Mouse (Mus musculus) bone marrow, adult 2 months (tissue): Measurements from ENCODE around the gene H2al1d. TPM values are rescaled to one million over a fixed set of nuclear protein-coding genes. Genes with fewer than 3 reads are reported as not detected.
"Not testable (repeated sequence)": the region's sequence is repeated elsewhere in the genome, so short reads cannot be mapped to it uniquely, and the experiment has no call there.

Experiments used
- H3K27ac ChIP-seq: fragments of 200-500 bp; 2 replicates; pipeline ENCODE4 v1.5.1; 2012; ENCODE audit warnings: low read depth, mild to moderate bottlenecking, control low read depth, inconsistent platforms, low read length; ENCODE audit not compliant: control insufficient read depth, poor library complexity, insufficient read depth
- H3K4me1 ChIP-seq: fragments of 200-500 bp; 2 replicates; pipeline ENCODE4 v1.6.1; 2011; ENCODE audit warnings: low read length; ENCODE audit not compliant: control insufficient read depth, insufficient read depth
- H3K4me3 ChIP-seq: fragments of 200-500 bp; replicated peaks from 2 replicates; pipeline ENCODE3; 2011; ENCODE audit warnings: mild to moderate bottlenecking, low read depth, low read length, control low read depth; ENCODE audit not compliant: control insufficient read depth
- CTCF ChIP-seq: fragments of 200-500 bp; IDR thresholded peaks from 2 replicates; pipeline ENCODE4 v1.5.1; 2011; ENCODE audit warnings: low read length, control low read depth; ENCODE audit not compliant: control insufficient read depth, insufficient read depth
- POLR2A ChIP-seq: fragments of 200-500 bp; IDR thresholded peaks from 2 replicates; pipeline ENCODE4 v1.6.1; 2011; ENCODE audit warnings: low read depth, mild to moderate bottlenecking, control low read depth, low read length, borderline replicate concordance; ENCODE audit not compliant: control insufficient read depth
- WGBS: fragments of 180-500 bp; shearing (Covaris S2); methylation state at CpG from one replicate; pipeline ENCODE4 v1.1.7; 2018; 5-methylcytosine and 5-hydroxymethylcytosine counted together
- polyA plus RNA-seq: library from polyadenylated mRNA; stranded (reverse); fragments of >200 nt; gene quantifications from 2 replicates; pipeline ENCODE4 v1.2.4, GENCODE M21; 2011; ENCODE audit warnings: low replicate concordance; ENCODE audit not compliant: missing spikeins, insufficient read depth, insufficient read length

H2al1d gene
- polyA plus RNA-seq: not detected in 2 replicates

DNA sequence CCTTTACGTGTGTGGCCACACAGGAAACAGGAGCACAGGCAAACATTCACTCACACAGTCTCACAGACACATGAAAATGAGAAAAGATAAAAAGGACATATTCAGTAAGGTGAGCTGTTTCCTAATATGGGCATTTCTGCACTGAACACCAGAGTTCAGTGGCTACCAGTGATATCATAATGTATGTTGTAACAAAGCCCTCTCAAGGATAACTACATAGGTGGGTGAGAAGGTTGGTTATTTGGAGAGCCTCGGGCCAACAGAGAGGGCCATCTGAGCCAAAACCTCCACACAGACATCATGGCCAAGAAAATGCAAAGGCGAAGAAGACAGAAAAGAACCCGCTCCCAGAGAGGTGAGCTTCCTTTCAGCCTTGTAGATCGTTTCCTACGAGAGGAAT, at the start of gene H2al1d:
Gene H2al1d (plus strand): TSS at position 301 of the 400 bp plus-strand sequence.
- H3K4me1 ChIP-seq, H3K27ac ChIP-seq, H3K4me3 ChIP-seq: not testable (repeated sequence)
- no CpG with 5 or more reads among the region's 6 CpGs for WGBS

DNA sequence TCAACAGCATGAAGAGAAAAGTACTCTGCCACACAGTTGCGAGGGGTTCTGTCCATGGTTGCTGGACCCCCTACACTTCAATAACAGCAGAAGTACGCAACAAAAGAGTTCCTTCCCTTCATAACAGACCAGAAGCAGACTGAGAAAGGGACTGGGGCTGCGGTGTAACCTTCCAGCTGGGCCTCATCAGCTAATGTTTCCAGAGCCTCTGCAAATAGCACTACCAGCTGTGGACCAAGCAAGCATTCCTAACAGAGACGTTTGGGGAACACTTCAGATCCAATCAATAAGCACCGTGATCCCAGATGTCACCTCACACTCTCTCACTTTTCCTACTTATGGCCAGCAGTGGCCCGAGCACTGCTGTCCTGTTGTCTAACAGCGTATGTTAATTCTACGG, 43.7 kb upstream of the H2al1d start:
- Histone ChIP-seq H3K4me1 (no peaks in the 10 kb centered on the region), H3K4me3 (no peak overlapping the region), H3K27ac (no peak overlapping the region)
- WGBS: 85% methylated on average over 8 of the region's 8 CpGs
- no peak for TF ChIP-seq POLR2A
- TF ChIP-seq CTCF: no peak

DNA sequence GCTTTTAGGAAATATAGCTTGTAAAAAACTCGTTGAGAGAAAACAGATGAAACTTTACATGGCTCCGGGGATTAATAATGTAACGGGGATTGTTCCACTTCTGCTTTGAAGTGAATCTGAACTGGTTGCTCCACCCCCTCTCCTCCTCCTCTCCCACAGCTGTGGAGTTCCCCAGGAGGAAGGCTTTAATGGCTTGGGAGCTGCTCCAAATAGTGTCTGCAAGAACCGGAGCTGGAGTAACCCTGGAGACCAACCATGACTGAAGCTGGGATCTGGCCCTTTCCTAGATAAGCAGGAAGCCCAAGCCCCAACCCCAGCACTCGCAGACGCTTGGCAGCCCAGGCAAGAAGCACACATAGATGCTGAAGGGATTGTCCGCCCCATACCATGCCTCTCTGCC, 40.8 kb upstream of the H2al1d start:
- TF ChIP-seq POLR2A (no peak), CTCF (no peak)
- Histone ChIP-seq H3K27ac (no peak overlapping the region), H3K4me3 (no peak overlapping the region), H3K4me1 (no peaks in the 10 kb centered on the region; the same call in 1 of the 2 replicates)
- WGBS: 64% methylated on average over 7 of the region's 7 CpGs

DNA sequence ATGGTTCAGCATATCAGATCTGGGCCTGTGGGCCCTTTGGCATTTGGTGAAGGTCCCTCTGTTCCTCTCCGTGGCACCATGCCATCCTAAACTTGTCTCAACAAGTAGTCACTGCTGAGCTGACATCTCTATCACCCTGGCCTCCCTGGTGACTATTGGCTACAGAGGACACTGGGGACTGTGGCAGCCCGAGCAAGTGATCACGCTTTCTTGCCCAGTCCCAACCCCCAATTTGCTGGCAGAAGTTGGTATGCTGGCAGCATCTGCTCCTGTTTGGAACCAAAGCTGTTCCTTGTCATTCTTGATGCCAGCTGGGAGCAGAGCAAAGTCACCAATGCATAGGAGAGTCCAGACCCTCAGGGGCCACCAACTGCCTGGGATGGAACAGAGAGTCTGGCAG, 39.5 kb upstream of the H2al1d start:
- Histone ChIP-seq H3K4me1 (no peaks in the 10 kb centered on the region; the same call in 1 of the 2 replicates), H3K27ac (no peak overlapping the region), H3K4me3 (no peak overlapping the region)
- 80% methylated on average over 3 of the region's 3 CpGs for WGBS
- TF ChIP-seq POLR2A: no peak
- no peak for TF ChIP-seq CTCF

DNA sequence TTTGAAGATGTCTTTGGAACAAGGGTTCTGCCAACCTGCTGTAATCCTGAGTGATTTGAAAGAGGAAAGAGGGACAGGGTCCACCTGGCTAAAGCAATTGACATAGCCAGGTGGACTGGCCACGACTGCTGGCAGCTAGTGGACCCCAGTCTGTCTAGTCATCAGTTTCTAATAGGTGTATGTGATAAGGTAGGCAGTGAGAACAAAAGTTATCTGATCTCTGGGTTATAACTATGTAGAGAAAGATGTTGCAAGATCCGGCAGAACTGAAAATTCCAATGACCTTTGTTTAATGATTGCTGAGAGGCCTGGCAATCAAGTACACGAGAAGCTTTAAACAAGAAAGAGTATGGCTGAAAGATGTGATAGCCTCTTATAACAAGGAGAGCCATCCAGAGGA, 35.4 kb upstream of the H2al1d start:
- no peaks in the 10 kb centered on the region; the same call in 1 of the 2 replicates for H3K4me1 ChIP-seq
- TF ChIP-seq CTCF: no peak
- no peak for TF ChIP-seq POLR2A
- WGBS: 72% methylated on average over 3 of the region's 3 CpGs
- no peak overlapping the region for H3K27ac ChIP-seq
- no peak overlapping the region for H3K4me3 ChIP-seq

DNA sequence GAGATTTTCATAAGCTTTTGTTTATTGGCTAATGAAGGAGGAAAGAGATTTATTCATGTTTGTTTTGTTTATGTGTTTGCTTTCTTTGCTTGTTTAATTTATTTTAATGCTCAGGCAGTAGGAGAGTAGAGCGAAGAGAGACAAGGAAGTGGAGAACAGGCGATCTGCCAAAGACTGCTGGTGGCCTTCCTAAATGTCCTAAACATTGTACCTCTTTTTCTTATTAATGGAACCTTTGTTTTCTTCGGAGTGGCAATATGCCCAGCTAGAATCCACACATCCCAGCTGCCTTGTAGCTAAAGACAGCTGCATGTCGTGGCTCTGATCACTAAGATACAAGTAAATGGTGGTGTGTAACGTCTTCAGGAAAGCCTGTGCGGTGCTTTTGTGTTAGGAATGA, 31.5 kb upstream of the H2al1d start:
- 73% methylated on average over 6 of the region's 6 CpGs for WGBS
- no peak overlapping the region for H3K27ac ChIP-seq
- no peak overlapping the region for H3K4me3 ChIP-seq
- TF ChIP-seq POLR2A (no peak), CTCF (no peak)
- no peaks in the 10 kb centered on the region for H3K4me1 ChIP-seq

DNA sequence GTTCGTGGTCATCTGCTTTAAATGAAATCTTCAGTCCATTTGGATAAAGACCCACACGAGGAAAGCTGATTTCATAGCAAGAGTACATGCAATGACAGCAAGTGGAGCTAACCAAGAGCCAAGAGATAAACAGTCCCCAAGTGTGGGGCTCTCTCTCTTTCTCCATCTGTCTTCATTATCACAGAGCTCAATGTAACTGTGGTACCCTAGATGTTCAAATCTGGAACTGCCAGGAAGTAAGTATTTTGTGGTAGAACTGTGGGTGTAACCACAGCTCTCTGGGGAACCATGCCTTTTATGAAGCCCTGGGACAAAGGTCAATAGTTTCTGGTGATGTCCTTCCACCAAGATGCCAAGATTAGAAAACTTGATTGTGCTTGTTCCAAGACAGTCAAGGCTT, 27.9 kb upstream of the H2al1d start:
- H3K4me3 ChIP-seq: no peak overlapping the region
- TF ChIP-seq POLR2A (no peak), CTCF (no peak)
- H3K27ac ChIP-seq: no peak overlapping the region
- no peaks in the 10 kb centered on the region for H3K4me1 ChIP-seq
- 37% methylated on average over 2 of the region's 2 CpGs for WGBS

DNA sequence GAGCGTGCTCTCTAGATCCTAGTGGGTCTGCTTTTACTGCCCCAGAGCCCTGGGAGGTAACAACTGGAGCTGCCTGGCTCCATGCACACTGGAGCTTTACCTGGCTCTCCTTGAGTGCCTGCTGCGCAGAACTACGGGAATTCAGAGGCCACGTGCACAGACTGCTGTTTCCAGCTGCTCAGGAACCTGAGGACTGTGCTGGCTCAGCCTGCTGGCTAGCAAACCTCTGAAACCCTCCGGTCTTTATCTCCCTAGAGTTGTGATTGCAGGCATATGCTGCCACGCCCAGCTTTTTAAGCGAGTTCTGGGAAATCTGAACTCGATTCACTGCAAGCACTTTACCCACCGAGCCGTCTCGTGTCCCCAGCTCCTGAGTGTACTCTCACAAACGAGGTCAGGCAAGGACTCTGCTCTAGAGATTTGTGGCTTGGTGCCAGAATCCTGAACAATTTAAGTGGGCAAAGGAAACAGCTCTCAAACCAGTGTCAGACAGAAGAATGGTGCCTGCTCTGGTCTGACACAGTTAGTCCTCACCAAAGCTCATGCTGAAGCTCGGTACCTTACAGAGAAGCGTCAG, 20.2 kb upstream of the H2al1d start:
- no peaks in the 10 kb centered on the region for H3K4me1 ChIP-seq
- no peak for TF ChIP-seq CTCF
- no peak for TF ChIP-seq POLR2A
- no peak overlapping the region for H3K27ac ChIP-seq
- WGBS: 70% methylated on average over 14 of the region's 14 CpGs
- no peak overlapping the region for H3K4me3 ChIP-seq

DNA sequence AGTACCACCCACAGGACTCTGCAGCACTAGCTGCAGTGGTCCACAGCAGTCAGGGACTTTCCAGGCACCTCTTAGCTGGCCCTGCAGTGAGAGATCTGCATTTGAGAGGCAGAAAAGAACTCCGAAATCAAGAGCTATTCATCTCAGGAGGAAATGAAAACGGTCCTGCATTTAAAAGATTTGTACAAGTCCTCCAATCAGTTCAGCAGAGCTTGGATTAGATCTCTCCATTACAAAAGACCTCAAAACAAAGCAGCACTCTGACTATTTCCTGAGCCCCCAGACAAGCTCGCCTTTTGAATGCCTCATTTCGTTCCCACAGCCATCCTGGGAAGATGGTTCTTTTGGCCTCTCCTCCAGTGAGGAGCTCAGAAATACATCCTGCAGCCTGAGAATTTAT, 19.4 kb upstream of the H2al1d start:
- Histone ChIP-seq H3K4me1 (no peaks in the 10 kb centered on the region), H3K27ac (no peak overlapping the region), H3K4me3 (no peak overlapping the region)
- WGBS: 52% methylated on average over 4 of the region's 4 CpGs
- TF ChIP-seq CTCF (no peak), POLR2A (no peak)

DNA sequence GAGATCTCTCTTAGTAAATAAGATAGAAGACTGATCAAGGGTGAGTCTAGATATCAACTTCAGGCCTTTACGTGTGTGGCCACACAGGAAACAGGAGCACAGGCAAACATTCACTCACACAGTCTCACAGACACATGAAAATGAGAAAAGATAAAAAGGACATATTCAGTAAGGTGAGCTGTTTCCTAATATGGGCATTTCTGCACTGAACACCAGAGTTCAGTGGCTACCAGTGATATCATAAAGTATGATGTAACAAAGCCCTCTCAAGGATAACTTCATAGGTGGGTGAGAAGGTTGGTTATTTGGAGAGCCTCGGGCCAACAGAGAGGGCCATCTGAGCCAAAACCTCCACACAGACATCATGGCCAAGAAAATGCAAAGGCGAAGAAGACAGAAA, 9.7 kb upstream of the H2al1d start, which contains the start of gene H2al1a:
Gene H2al1a (plus strand): TSS at position 301 of the 400 bp plus-strand sequence.
- not testable (repeated sequence) for H3K4me1 ChIP-seq, H3K4me3 ChIP-seq, H3K27ac ChIP-seq
- WGBS: no CpG with 5 or more reads among the region's 3 CpGs

DNA sequence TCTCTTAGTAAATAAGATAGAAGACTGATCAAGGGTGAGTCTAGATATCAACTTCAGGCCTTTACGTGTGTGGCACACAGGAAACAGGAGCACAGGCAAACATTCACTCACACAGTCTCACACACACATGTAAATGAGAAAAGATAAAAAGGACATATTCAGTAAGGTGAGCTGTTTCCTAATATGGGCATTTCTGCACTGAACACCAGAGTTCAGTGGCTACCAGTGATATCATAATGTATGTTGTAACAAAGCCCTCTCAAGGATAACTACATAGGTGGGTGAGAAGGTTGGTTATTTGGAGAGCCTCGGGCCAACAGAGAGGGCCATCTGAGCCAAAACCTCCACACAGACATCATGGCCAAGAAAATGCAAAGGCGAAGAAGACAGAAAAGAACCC, 6.5 kb upstream of the H2al1d start, which contains the start of gene H2al1b:
Gene H2al1b (plus strand): TSS at position 301 of the 400 bp plus-strand sequence.
- not testable (repeated sequence) for H3K4me1 ChIP-seq, H3K27ac ChIP-seq, H3K4me3 ChIP-seq
- WGBS: 88% methylated on average over 1 of the region's 3 CpGs

DNA sequence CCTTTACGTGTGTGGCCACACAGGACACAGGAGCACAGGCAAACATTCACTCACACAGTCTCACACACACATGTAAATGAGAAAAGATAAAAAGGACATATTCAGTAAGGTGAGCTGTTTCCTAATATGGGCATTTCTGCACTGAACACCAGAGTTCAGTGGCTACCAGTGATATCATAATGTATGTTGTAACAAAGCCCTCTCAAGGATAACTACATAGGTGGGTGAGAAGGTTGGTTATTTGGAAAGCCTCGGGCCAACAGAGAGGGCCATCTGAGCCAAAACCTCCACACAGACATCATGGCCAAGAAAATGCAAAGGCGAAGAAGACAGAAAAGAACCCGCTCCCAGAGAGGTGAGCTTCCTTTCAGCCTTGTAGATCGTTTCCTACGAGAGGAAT, 3.3 kb upstream of the H2al1d start, which contains the start of gene H2al1c:
Gene H2al1c (plus strand): TSS at position 301 of the 400 bp plus-strand sequence.
- H3K4me1 ChIP-seq, H3K27ac ChIP-seq, H3K4me3 ChIP-seq: not testable (repeated sequence)
- WGBS: 85% methylated on average over 2 of the region's 6 CpGs
